Mouse (Mus musculus) limb, embryonic 10.5 days (tissue): ENCODE measurements around the gene Epb41l4b. TPM values are rescaled to one million over a fixed set of nuclear protein-coding genes. Genes with fewer than 3 reads are reported as not detected.

ENCODE experiments used
- DNase-seq: peaks from one replicate; pipeline ENCODE4 v3.0.0-alpha.2; 2017; ENCODE audit warnings: low spot score
- H3K27ac ChIP-seq: fragments of 300-500 bp; sonication (generic); 2 replicates; pipeline ENCODE4 v1.5.1; 2016; ENCODE audit warnings: mild to moderate bottlenecking
- H3K27me3 ChIP-seq: fragments of 300-500 bp; sonication (generic); 2 replicates; pipeline ENCODE4 v1.6.1; 2016; ENCODE audit warnings: low read depth, mild to moderate bottlenecking; ENCODE audit not compliant: poor library complexity, severe bottlenecking
- H3K36me3 ChIP-seq: fragments of 300-500 bp; sonication (generic); 2 replicates; pipeline ENCODE4 v1.6.1; 2016; ENCODE audit warnings: mild to moderate bottlenecking, moderate library complexity
- H3K4me1 ChIP-seq: fragments of 300-500 bp; sonication (generic); 2 replicates; pipeline ENCODE4 v1.6.1; 2016
- H3K4me3 ChIP-seq: fragments of 300-500 bp; sonication (generic); 2 replicates; pipeline ENCODE4 v1.5.1; 2016; ENCODE audit warnings: mild to moderate bottlenecking, moderate library complexity
- H3K9me3 ChIP-seq: fragments of 300-500 bp; sonication (generic); replicated peaks from 2 replicates; pipeline ENCODE4 v1.6.1; 2016; ENCODE audit warnings: mild to moderate bottlenecking
- WGBS: fragments of 180-500 bp; shearing (Covaris S2); methylation state at CpG from one replicate; pipeline ENCODE4 v1.1.7; 2016; 5-methylcytosine and 5-hydroxymethylcytosine counted together
- polyA plus RNA-seq: library from polyadenylated mRNA; unstranded; fragments of >200 nt; fragmentation: Nextera tagmentation; extraction: Ambion mirVana; gene quantifications from 2 replicates; pipeline ENCODE4 v1.2.1, GENCODE M21; 2016

Gene Epb41l4b
- polyA plus RNA-seq, 1 experiment from 2014 or later: 1.6 TPM

- DNase-seq: peak; percentile 49
- no peaks in the 10 kb centered on the region for H3K36me3 ChIP-seq
- no peak overlapping the region for H3K27ac ChIP-seq
- peaks cover 49% of the 10 kb centered on the region for H3K4me1 ChIP-seq
- WGBS: 18% methylated on average over 15 of the region's 15 CpGs
- H3K27me3 ChIP-seq: peaks cover 46% of the 10 kb centered on the region
- no peaks in the 10 kb centered on the region for H3K9me3 ChIP-seq
- peak overlapping the region; percentile 76 for H3K4me3 ChIP-seq
These were observed 2.1 kb downstream of the Epb41l4b start for GRCm38 (mm10) chr4:57140992-57141717.

DNA sequence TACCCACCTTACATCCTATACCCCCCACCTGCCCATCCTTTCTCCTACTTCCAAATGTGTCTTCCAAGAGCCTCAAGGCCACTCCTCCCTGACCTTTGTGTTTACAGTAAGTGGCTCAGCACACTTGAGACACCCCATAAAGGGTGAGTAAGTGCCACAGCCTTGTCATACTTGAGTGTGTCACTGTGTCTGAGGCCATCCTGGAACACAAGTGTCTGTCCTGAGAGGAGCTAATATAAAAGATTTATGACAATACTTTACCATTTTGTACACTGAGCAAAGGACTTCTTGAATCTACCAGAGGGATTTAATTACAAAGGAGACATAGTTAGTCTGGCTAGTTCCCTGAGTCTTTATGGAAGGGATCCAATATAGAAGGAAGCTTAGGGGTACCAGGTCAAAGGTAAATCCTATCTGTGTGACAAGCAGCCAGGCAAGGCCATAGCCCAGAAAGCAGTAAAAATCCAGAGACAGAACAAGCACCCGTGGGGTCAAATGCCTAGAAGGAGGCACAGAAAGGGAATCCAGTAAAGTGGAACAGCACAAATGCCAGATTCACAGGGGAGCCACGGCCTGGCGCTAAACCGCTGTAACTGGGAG lies 2.9 kb downstream of the Epb41l4b start:
- no peak overlapping the region for H3K27ac ChIP-seq
- no peak overlapping the region for H3K4me3 ChIP-seq
- H3K27me3 ChIP-seq: peaks cover 42% of the 10 kb centered on the region
- DNase-seq: no peak
- peaks cover 49% of the 10 kb centered on the region for H3K4me1 ChIP-seq
- H3K36me3 ChIP-seq: no peaks in the 10 kb centered on the region
- WGBS: 33% methylated on average over 4 of the region's 4 CpGs
- H3K9me3 ChIP-seq: no peaks in the 10 kb centered on the region

DNA sequence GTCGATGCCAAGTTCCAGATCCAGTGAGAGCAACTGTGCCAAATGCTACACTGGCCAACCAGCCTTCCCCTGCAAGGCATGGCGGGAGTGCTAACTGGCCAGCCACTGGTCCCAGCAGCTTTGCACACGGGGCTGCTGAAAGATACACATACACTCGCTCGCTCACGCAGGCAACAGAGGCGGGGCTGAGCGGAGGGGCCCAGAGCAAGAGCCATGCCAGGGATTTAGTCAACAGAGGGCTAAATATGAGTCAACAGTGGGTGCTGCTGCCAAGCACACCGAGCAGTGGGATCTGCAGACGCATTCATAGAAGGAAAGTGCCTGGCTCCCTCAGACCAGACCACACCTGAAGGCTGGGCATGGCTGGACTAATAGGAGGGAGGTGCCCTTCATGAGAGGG lies 3.8 kb downstream of the Epb41l4b start:
- Histone ChIP-seq H3K4me3 (no peak overlapping the region), H3K9me3 (no peaks in the 10 kb centered on the region), H3K36me3 (no peaks in the 10 kb centered on the region), H3K27ac (no peak overlapping the region; the same call in 1 of the 2 replicates), H3K27me3 (peaks cover 33% of the 10 kb centered on the region), H3K4me1 (peaks cover 53% of the 10 kb centered on the region)
- 78% methylated on average over 10 of the region's 10 CpGs for WGBS
- DNase-seq: no peak

DNA sequence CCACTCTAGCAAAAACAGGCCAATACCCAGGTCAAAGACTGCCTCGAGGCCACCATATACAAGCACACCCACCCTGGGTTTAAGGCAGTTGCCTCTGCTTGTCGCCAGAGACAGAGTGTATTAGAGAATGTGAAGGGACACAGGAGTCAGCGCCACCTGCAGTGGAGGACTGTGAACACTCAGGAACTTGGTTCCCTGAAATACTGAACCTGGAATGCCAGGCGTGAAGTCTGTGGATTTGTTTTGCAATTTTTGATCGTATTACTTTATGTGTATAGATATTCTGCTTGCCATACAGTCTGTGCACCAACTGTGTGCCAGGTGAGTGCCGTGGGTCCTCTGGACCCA lies 5.2 kb downstream of the Epb41l4b start:
- peaks cover 28% of the 10 kb centered on the region for H3K27me3 ChIP-seq
- no peaks in the 10 kb centered on the region for H3K36me3 ChIP-seq
- DNase-seq: no peak
- WGBS: 72% methylated on average over 6 of the region's 6 CpGs
- H3K4me3 ChIP-seq: no peak overlapping the region
- H3K27ac ChIP-seq: no peak overlapping the region
- H3K9me3 ChIP-seq: no peaks in the 10 kb centered on the region
- peaks cover 61% of the 10 kb centered on the region for H3K4me1 ChIP-seq

GRCm38 (mm10) chr4:57137371-57138092 lies 5.7 kb downstream of the Epb41l4b start:
- no peaks in the 10 kb centered on the region for H3K9me3 ChIP-seq
- no peaks in the 10 kb centered on the region for H3K36me3 ChIP-seq
- H3K4me1 ChIP-seq: peaks cover 57% of the 10 kb centered on the region
- DNase-seq: no peak
- 69% methylated on average over 8 of the region's 8 CpGs for WGBS
- peaks cover 25% of the 10 kb centered on the region for H3K27me3 ChIP-seq
- no peak overlapping the region for H3K27ac ChIP-seq
- no peak overlapping the region for H3K4me3 ChIP-seq

DNA sequence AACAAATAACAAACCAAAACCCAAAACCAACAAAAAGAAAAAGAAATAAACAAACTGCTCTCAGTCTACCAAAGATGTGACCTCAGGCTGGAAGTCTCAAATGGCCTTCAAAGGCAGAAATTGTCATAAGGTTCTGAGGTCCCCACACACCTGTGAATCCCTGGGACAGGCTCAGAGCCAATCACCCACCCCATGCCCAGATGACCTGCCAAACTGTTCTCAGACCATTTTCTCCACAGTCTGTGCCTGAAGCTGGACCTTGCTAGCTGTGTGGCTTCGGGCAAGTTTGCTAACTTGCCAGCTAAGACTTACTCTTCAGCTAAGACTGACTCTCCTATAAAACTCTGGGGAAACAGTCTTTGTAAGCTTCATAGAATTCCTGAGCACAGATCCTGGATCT lies 7.8 kb downstream of the Epb41l4b start:
- Histone ChIP-seq H3K9me3 (no peaks in the 10 kb centered on the region), H3K27me3 (peaks cover 12% of the 10 kb centered on the region), H3K4me1 (peaks cover 36% of the 10 kb centered on the region), H3K4me3 (no peak overlapping the region), H3K36me3 (no peaks in the 10 kb centered on the region), H3K27ac (no peak overlapping the region)
- 81% methylated on average over 1 of the region's 1 CpGs for WGBS
- no peak for DNase-seq

DNA sequence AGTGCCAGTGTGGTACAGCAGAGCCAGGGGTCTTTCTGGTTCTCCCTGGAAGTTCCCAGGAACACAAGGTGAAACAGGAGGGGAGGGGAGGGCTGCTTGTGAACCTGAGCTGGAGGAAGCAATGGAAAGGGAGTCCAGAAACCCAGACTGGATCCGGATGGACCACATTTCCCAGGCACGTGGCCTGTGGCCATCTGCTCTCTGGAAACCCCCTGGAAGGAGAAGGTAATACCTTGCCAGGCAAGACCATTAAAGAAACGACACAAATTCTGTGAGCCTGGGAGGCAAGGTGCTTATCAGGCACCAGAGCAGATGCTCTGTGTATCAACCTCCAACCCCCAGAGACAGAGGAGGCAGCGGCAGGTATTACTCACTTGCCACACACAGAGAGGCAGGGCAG lies 8.7 kb downstream of the Epb41l4b start:
- H3K4me1 ChIP-seq: peaks cover 29% of the 10 kb centered on the region
- peaks cover 12% of the 10 kb centered on the region for H3K27me3 ChIP-seq
- no peaks in the 10 kb centered on the region for H3K9me3 ChIP-seq
- DNase-seq: no peak
- WGBS: 62% methylated on average over 4 of the region's 4 CpGs
- H3K27ac ChIP-seq: no peak overlapping the region
- no peak overlapping the region for H3K4me3 ChIP-seq
- no peaks in the 10 kb centered on the region for H3K36me3 ChIP-seq

DNA sequence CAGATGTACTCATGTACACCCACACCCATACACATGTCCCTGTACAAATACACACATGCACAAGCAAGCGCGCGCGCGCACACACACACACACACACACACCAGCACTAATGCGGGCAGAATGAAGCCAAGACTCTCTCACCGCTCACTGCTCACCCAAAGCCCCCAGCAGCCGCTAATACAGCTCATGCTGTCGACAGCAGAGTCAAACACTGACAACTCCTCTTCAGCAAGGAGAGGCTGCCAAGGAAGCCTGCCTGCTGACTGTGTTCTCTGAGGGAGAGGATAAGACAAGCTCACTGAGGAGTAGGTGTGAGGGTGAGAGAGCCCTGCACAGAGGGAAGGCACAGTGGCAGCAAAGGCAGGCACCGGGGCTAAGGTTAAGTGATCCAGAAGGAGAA lies 11.4 kb downstream of the Epb41l4b start:
- WGBS: 85% methylated on average over 10 of the region's 10 CpGs

DNA sequence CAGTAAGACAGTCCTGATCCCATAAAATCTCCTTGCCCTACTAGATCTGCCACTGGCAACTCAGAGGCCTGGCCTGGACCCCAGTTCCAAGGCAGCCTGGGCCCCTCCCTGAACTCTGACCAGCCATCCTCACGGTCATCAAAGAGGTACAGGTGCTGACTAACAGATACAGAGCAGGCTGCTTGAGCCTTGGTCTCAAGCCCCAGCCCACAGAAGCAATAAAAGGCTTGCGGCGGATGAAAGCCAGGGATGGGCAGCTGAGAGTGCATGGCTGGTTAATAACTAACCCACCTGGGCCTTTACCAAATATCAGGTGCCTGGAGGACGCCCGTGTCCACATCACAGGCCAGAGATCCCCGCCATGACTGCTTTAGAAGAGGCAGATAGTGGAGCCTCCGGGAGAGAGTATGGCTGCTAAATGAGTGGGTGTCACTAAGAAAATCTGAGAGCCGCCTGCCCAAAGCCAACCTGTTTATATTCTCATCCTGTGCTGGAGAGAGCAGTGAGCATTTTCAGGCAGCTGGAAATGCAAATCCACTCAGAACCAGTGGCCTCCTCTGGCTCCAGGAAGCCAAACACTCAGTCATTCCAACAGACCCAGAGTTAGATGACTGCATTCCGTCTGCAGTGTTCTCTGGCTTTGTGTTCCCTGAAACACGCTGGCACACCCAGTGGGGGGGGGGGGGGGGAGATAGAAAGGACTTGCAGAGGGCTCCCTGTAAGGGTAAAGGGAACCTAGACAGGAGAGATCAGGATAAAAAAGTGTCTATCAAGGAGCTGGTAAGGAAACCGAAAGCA lies 13.3 kb downstream of the Epb41l4b start:
- Histone ChIP-seq H3K36me3 (no peaks in the 10 kb centered on the region), H3K27me3 (0 out of 2 replicates have a peak, but pooled peaks cover 4% of the 10 kb centered on the region), H3K4me1 (peaks cover 12% of the 10 kb centered on the region), H3K27ac (no peak overlapping the region), H3K9me3 (no peaks in the 10 kb centered on the region), H3K4me3 (no peak overlapping the region)
- no peak for DNase-seq
- 68% methylated on average over 11 of the region's 11 CpGs for WGBS

More for the DNA sequence above, 11.4 kb downstream of the Epb41l4b start:
- H3K4me1 ChIP-seq: peaks cover 14% of the 10 kb centered on the region
- H3K4me3 ChIP-seq: no peak overlapping the region
- DNase-seq: no peak
- no peak overlapping the region for H3K27ac ChIP-seq
- H3K27me3 ChIP-seq: 0 out of 2 replicates have a peak, but pooled peaks cover 4% of the 10 kb centered on the region
- H3K36me3 ChIP-seq: no peaks in the 10 kb centered on the region
- no peaks in the 10 kb centered on the region for H3K9me3 ChIP-seq

- no peak overlapping the region for H3K4me3 ChIP-seq
- H3K27ac ChIP-seq: no peak overlapping the region
- WGBS: 54% methylated on average over 11 of the region's 11 CpGs
- H3K9me3 ChIP-seq: no peaks in the 10 kb centered on the region
- no peaks in the 10 kb centered on the region for H3K27me3 ChIP-seq
- no peak for DNase-seq
- H3K36me3 ChIP-seq: no peaks in the 10 kb centered on the region
- H3K4me1 ChIP-seq: peaks cover 14% of the 10 kb centered on the region
These were observed 20.2 kb downstream of the Epb41l4b start for GRCm38 (mm10) chr4:57123003-57123402.

DNA sequence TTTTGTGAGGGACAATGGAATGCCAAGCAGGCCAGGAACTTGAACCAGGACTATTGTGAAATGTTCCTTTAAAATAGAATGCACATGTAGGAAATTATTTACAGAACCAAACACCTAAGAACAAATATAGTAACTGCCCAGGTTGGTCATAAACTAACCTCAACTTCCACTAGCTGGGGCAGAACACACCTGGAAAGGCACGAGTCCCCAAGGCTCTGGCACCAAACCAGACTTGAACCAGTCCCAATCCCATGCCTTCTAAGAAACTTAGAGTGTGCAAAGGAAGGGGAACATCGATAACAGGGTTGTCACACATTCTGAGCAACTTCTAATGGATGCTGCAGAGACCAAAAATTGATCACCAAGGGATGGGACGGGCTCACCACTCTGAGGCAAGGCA lies 21.1 kb downstream of the Epb41l4b start:
- Histone ChIP-seq H3K9me3 (no peaks in the 10 kb centered on the region), H3K27me3 (no peaks in the 10 kb centered on the region), H3K4me3 (no peak overlapping the region), H3K27ac (no peak overlapping the region), H3K4me1 (peaks cover 14% of the 10 kb centered on the region), H3K36me3 (no peaks in the 10 kb centered on the region)
- DNase-seq: no peak
- WGBS: 87% methylated on average over 3 of the region's 3 CpGs

GRCm38 (mm10) chr4:57120563-57120962 lies 22.7 kb downstream of the Epb41l4b start:
- no peak for DNase-seq
- Histone ChIP-seq H3K27ac (peak overlapping the region; percentile 14; the same call in 1 of the 2 replicates), H3K9me3 (no peaks in the 10 kb centered on the region), H3K4me1 (peaks cover 23% of the 10 kb centered on the region), H3K27me3 (no peaks in the 10 kb centered on the region), H3K4me3 (no peak overlapping the region), H3K36me3 (no peaks in the 10 kb centered on the region)
- 49% methylated on average over 2 of the region's 2 CpGs for WGBS
